Mouse (Mus musculus): ENCODE results near the gene Gm13178. TPM values are rescaled to one million over a fixed set of nuclear protein-coding genes. Genes with fewer than 3 reads are reported as not detected.
A peak's percentile ranks its signal among the peaks of the same experiment; 100 is the strongest.

Gm13178 gene
- total RNA-seq (2012; rRNA removed) = not detected in 2 replicates
- polyA plus RNA-seq (2012; ENCODE audit: insufficient read depth in 1 of 2, insufficient read length in 2 of 2, low read depth in 1 of 2, low replicate concordance in 2 of 2, missing spikeins in 1 of 2) = not detected

GRCm38 (mm10) chr4:144721304-144721703 is at the start of gene Gm13178:
Gene Gm13178 (minus strand): TSS chr4:144721404.
- TF ChIP-seq TAL1 (IDR thresholded peaks at IDR 0.05; ENCODE audit: low read length) (no peak), USF2 (IDR thresholded peaks at IDR 0.05; ENCODE audit: borderline replicate concordance in 1 of 2, insufficient read depth in 1 of 2, low read depth in 1 of 2, low read length in 2 of 2) (no peak), JUND (IDR thresholded peaks at IDR 0.05; ENCODE audit: low read depth, low read length) (no peak), POLR2AphosphoS5 (IDR thresholded peaks at IDR 0.05; ENCODE audit: borderline replicate concordance, low read depth, low read length) (no peak), POLR2A (IDR thresholded peaks at IDR 0.05; ENCODE audit: control insufficient read depth in 1 of 2, insufficient read depth in 1 of 2, low read depth in 1 of 2, low read length in 2 of 2, poor library complexity in 1 of 2) (no peak), EP300 (IDR thresholded peaks at IDR 0.05; ENCODE audit: low read depth in 1 of 2, low read length in 2 of 2) (no peak), ELF1 (IDR thresholded peaks at IDR 0.05; ENCODE audit: low read depth, low read length) (no peak), MAFK (IDR thresholded peaks at IDR 0.05; ENCODE audit: borderline replicate concordance, low read depth, low read length) (no peak), RCOR1 (IDR thresholded peaks at IDR 0.05; ENCODE audit: low read depth, low read length) (no peak), UBTF (IDR thresholded peaks at IDR 0.05; ENCODE audit: borderline replicate concordance, insufficient read depth, low read depth, low read length) (no peak), SMC3 (IDR thresholded peaks at IDR 0.05; ENCODE audit: low read depth, low read length) (no peak), NRF1 (IDR thresholded peaks at IDR 0.05; ENCODE audit: insufficient read depth, low read depth, low read length, poor library complexity, severe bottlenecking) (no peak), ZMIZ1 (IDR thresholded peaks at IDR 0.05; ENCODE audit: low read depth, low read length) (no peak)
- Histone ChIP-seq H3K4me1 (ENCODE audit: control insufficient read depth in 1 of 2, insufficient read depth in 2 of 2, low read length in 2 of 2) (no peaks in the 10 kb centered on the region), H3K9ac (ENCODE audit: control insufficient read depth, low read depth, low read length, poor library complexity, severe bottlenecking) (no peak within 1 kb of the TSS), H3K4me3 (ENCODE audit: control insufficient read depth in 1 of 2, insufficient read depth in 1 of 2, low read depth in 2 of 2, low read length in 2 of 2) (no peak within 1 kb of the TSS), H3K36me3 (ENCODE audit: control insufficient read depth in 1 of 2, insufficient read depth in 2 of 2, low read length in 2 of 2) (no peaks in the 10 kb centered on the region), H3K9me3 (replicated peaks; ENCODE audit: insufficient read depth, low read length) (no peaks in the 10 kb centered on the region), H3K79me2 (ENCODE audit: control insufficient read depth, insufficient read depth, low read length, poor library complexity) (no peaks in the 10 kb centered on the region), H3K27ac (ENCODE audit: control insufficient read depth, low read depth, low read length) (no peak within 1 kb of the TSS), H3K27me3 (ENCODE audit: control insufficient read depth in 1 of 2, insufficient read depth in 2 of 2, low read length in 2 of 2) (no peaks in the 10 kb centered on the region)
- DNase-seq (ENCODE audit: low read depth, low spot score) = no peak

- Histone ChIP-seq H3K4me3 (ENCODE audit: control insufficient read depth in 1 of 2, insufficient read depth in 1 of 2, low read depth in 2 of 2, low read length in 2 of 2) (no peak overlapping the region), H3K4me1 (ENCODE audit: control insufficient read depth in 1 of 2, insufficient read depth in 2 of 2, low read length in 2 of 2) (no peaks in the 10 kb centered on the region), H3K9me3 (replicated peaks; ENCODE audit: insufficient read depth, low read length) (no peaks in the 10 kb centered on the region), H3K27ac (ENCODE audit: control insufficient read depth, low read depth, low read length) (no peak overlapping the region), H3K27me3 (ENCODE audit: control insufficient read depth in 1 of 2, insufficient read depth in 2 of 2, low read length in 2 of 2) (no peaks in the 10 kb centered on the region), H3K79me2 (ENCODE audit: control insufficient read depth, insufficient read depth, low read length, poor library complexity) (no peaks in the 10 kb centered on the region), H3K9ac (ENCODE audit: control insufficient read depth, low read depth, low read length, poor library complexity, severe bottlenecking) (no peak overlapping the region), H3K36me3 (ENCODE audit: control insufficient read depth in 1 of 2, insufficient read depth in 2 of 2, low read length in 2 of 2) (no peaks in the 10 kb centered on the region)
- no peak for TF ChIP-seq JUND (IDR thresholded peaks at IDR 0.05; ENCODE audit: low read depth, low read length)
- TF ChIP-seq ELF1 (IDR thresholded peaks at IDR 0.05; ENCODE audit: low read depth, low read length) = no peak
- no peak for TF ChIP-seq SIN3A (IDR thresholded peaks at IDR 0.05; ENCODE audit: low read length)
- no peak for TF ChIP-seq MEF2A (IDR thresholded peaks at IDR 0.05; ENCODE audit: extremely low read depth, insufficient replicate concordance, low read depth, low read length, poor library complexity, severe bottlenecking)
- TF ChIP-seq NRF1 (IDR thresholded peaks at IDR 0.05; ENCODE audit: insufficient read depth, low read depth, low read length, poor library complexity, severe bottlenecking) = no peak
- TF ChIP-seq MYC (IDR thresholded peaks at IDR 0.05; ENCODE audit: low read depth, low read length) = no peak
- no peak for TF ChIP-seq GATA1 (IDR thresholded peaks at IDR 0.05; ENCODE audit: low read depth, low read length)
- TF ChIP-seq MYB (IDR thresholded peaks at IDR 0.05; ENCODE audit: low read depth, low read length) = no peak
- no peak for TF ChIP-seq USF2 (IDR thresholded peaks at IDR 0.05; ENCODE audit: borderline replicate concordance in 1 of 2, insufficient read depth in 1 of 2, low read depth in 1 of 2, low read length in 2 of 2)
- no peak for TF ChIP-seq POLR2A (IDR thresholded peaks at IDR 0.05; ENCODE audit: control insufficient read depth in 1 of 2, insufficient read depth in 1 of 2, low read depth in 1 of 2, low read length in 2 of 2, poor library complexity in 1 of 2)
- TF ChIP-seq CHD2 (IDR thresholded peaks at IDR 0.05; ENCODE audit: low read length) = no peak
- no peak for TF ChIP-seq NELFE (IDR thresholded peaks at IDR 0.05; ENCODE audit: low read depth, low read length)
- TF ChIP-seq RAD21 (IDR thresholded peaks at IDR 0.05; ENCODE audit: low read depth, low read length) = peak; percentile 50
- no peak for TF ChIP-seq KAT2A (conservative IDR thresholded peaks at IDR 0.05; ENCODE audit: low read depth, low read length)
- TF ChIP-seq MAFK (IDR thresholded peaks at IDR 0.05; ENCODE audit: borderline replicate concordance, low read depth, low read length) = no peak
- no peak for TF ChIP-seq USF1 (IDR thresholded peaks at IDR 0.05; ENCODE audit: low read depth, low read length)
- TF ChIP-seq BHLHE40 (IDR thresholded peaks at IDR 0.05; ENCODE audit: borderline replicate concordance, low read depth, low read length) = no peak
- TF ChIP-seq MXI1 (IDR thresholded peaks at IDR 0.05; ENCODE audit: low read depth, low read length) = no peak
- no peak for TF ChIP-seq UBTF (IDR thresholded peaks at IDR 0.05; ENCODE audit: borderline replicate concordance, insufficient read depth, low read depth, low read length)
- peak in 1 of 3 experiments; percentile 39; a peak in 2 of 6 replicates for TF ChIP-seq CTCF (IDR thresholded peaks at IDR 0.05 in 2 of 3, conservative IDR thresholded peaks at IDR 0.05 in 1 of 3; ENCODE audit: control insufficient read depth in 1 of 3, insufficient read depth in 1 of 3, low read depth in 2 of 3, low read length in 3 of 3, poor library complexity in 1 of 3, severe bottlenecking in 1 of 3)
- peak; percentile 51 for TF ChIP-seq SMC3 (IDR thresholded peaks at IDR 0.05; ENCODE audit: low read depth, low read length)
- no peak for TF ChIP-seq CHD1 (IDR thresholded peaks at IDR 0.05; ENCODE audit: low read depth, low read length)
- no peak for TF ChIP-seq TCF12 (IDR thresholded peaks at IDR 0.05; ENCODE audit: low read depth, low read length)
- TF ChIP-seq ZKSCAN1 (IDR thresholded peaks at IDR 0.05; ENCODE audit: low read depth, low read length) = no peak
- peak; percentile 6 for DNase-seq (ENCODE audit: low read depth, low spot score)
Measured at GRCm38 (mm10) chr4:144765722-144766121, 44.5 kb upstream of the Gm13178 start.

Data from MEL (cell line).